Mouse (Mus musculus) adrenal gland, adult 2 months (tissue): ENCODE measurements at regions not wholly inside any gene's neighbourhood (a gene's known extent, or its start where the extent isn't known, plus 50 kb on each side); places are given as distances from the start of the nearest gene placed in this dataset.

Experiments used
- DNase-seq: peaks from one replicate; pipeline ENCODE4 v3.0.0; 2021

GRCm38 (mm10) chr4:57362652-57363051 lies 61.0 kb upstream of the Ptpn3 start:
- DNase-seq = no peak

GRCm38 (mm10) chr4:57369736-57370373 lies 64.2 kb upstream of the Palm2 start:
- peak; percentile 80 for DNase-seq

- no peak for DNase-seq
These were observed 56.2 kb upstream of the Palm2 start for GRCm38 (mm10) chr4:57377872-57378271.

GRCm38 (mm10) chr4:57380063-57380800 lies 53.8 kb upstream of the Palm2 start:
- no peak for DNase-seq

GRCm38 (mm10) chr4:57381306-57381705 lies 52.7 kb upstream of the Palm2 start:
- no peak for DNase-seq
